Mouse (Mus musculus): Measurements from ENCODE around the gene Wdtc1.

DNA sequence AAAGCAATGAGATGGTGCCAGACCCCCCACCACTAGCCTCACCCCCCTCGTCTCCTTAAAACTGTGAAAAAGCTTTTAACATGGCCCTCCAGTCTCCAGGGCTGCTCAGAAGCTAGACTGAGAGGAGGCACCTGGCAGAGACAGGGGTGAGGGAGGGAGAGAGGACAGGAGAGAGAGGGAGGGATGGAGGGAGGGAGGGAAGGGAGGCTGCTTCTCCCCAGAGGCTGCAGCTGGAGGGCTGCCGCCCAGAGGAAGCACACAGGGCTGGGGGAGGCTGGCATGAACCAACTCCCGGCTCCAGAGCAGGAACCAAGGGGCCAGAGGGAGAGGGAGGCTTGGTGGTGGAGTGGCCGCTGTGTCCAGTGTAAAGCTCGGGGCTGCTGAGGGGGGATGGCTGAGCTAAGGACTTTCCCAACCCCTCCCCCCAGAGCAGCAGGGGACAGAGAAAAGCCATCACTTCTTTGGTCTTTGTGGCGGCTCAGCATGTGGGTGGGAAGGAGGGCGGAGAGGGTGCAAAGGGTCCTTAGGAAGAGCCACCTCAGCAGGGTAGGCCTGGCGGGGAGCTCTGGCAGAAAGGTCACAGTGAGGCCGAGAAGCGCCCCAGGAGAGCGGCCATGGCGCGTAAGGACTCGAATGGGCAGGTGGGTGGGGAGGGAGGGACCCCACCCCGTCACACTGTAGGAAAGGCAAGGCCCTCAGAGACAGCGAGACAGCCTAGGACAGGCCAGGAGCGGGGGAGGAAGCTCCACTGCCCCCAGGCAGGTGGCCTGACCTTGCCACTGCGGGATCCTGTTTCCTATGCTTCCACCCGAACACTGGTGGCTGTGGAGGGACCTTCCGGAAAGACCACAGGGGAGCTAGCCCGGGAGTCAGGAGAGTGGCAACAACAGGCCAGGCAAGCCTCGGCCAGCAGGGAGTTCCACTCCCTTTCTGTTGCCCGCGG, 60.1 kb downstream of the Wdtc1 start:
- no peak for TF ChIP-seq CHD2 (IDR thresholded peaks at IDR 0.05; ENCODE audit: low read depth, low read length)
- no peak for TF ChIP-seq ZC3H11A (IDR thresholded peaks at IDR 0.05; ENCODE audit: borderline replicate concordance, low read depth, low read length)
- TF ChIP-seq MAFK (IDR thresholded peaks at IDR 0.05; ENCODE audit: insufficient read depth, low read depth, low read length), result no peak
